Mouse (Mus musculus) bone marrow macrophage, adult 2 months (primary cell): ENCODE results near the gene Shank2.

Experiments used
- CTCF ChIP-seq: IDR thresholded peaks from 2 replicates; pipeline ENCODE4 v1.5.1; 2012; ENCODE audit warnings: low read depth, mild to moderate bottlenecking, low read length, moderate library complexity
- POLR2A ChIP-seq: IDR thresholded peaks from 2 replicates; pipeline ENCODE4 v1.6.1; 2012; ENCODE audit warnings: mild to moderate bottlenecking, low read depth, low read length, borderline replicate concordance

- TF ChIP-seq CTCF (no peak), POLR2A (no peak)
Measured at GRCm38 (mm10) chr7:144111981-144112380, 110.3 kb downstream of the Shank2 start.
